In genomic region chr1:139438373-139438772, GRCm38 (mm10) we compare ENCODE assay signal across 9 mouse cellular contexts. TPM values are rescaled to one million over a fixed set of nuclear protein-coding genes. Genes with fewer than 3 reads are reported as not detected.
A peak's percentile ranks its signal among the peaks of the same experiment; 100 is the strongest.
DNase-seq lines count a peak whose midpoint lies in the region; ATAC-seq and TF ChIP-seq lines count a peak whose summit lies in the region.
"Had no signal": no experiment of that assay in that cellular context is flagged by ENCODE, and none has a peak within 500 bp of the region (broad histone marks: within the 10 kb centered on the region; RNA-seq: fewer than 3 reads in every experiment).

No protein-coding gene starts in this region.

- peak in 1 of 2 experiments; percentile 16 for DNase-seq in heart, adult 2 months
- DNase-seq in heart, adult 11 months, result no peak
- DNase-seq in A20 (ENCODE audit: low read depth, low spot score), result peak; percentile 63
- peak; percentile 28 for DNase-seq in adrenal gland, postnatal 25 days
- peak; percentile 51 to 60 for DNase-seq in kidney, adult 8-10 months
- no peak for DNase-seq in natural killer cell, adult 2 months (ENCODE audit: low spot score in 2 of 2)

- H3K36me3 ChIP-seq in heart, adult 2 months (ENCODE audit: control insufficient read depth, insufficient read depth, low read length), result peaks cover 4% of the 10 kb centered on the region
- H3K36me3 ChIP-seq in midbrain, embryonic 16.5 days (ENCODE audit: control insufficient read depth, insufficient read depth, low read length), result peaks cover 13% of the 10 kb centered on the region

- no peak for TF ChIP-seq EP300 in heart, adult 2 months (IDR thresholded peaks at IDR 0.05; ENCODE audit: insufficient read depth, low read depth, low read length)

- TF ChIP-seq POLR2A in heart, adult 2 months (IDR thresholded peaks at IDR 0.05; ENCODE audit: insufficient read depth, low read depth, low read length), result no peak

- no peaks in the 10 kb centered on the region for H3K4me1 ChIP-seq in heart, adult 2 months (ENCODE audit: control insufficient read depth, insufficient read depth, low read length)
- H3K4me1 ChIP-seq in midbrain, embryonic 16.5 days (ENCODE audit: control insufficient read depth, insufficient read depth, low read length), result no peaks in the 10 kb centered on the region

- no peak overlapping the region for H3K4me2 ChIP-seq in midbrain, embryonic 16.5 days (ENCODE audit: low read length)
- H3K4me2 ChIP-seq: heart, embryonic 13.5 days had no signal

- peak; percentile 29; the same call in 1 of the 2 replicates for TF ChIP-seq CTCF in heart, adult 2 months (IDR thresholded peaks at IDR 0.05)

- intact Hi-C loops in heart, adult 2 months (cut with DNase I), result no loop called here

- no peak overlapping the region for H3K27ac ChIP-seq in heart, adult 2 months
- H3K27ac ChIP-seq in midbrain, embryonic 16.5 days (ENCODE audit: low read length), result no peak overlapping the region
- H3K27ac ChIP-seq: heart, embryonic 13.5 days had no signal

- H3K9ac ChIP-seq in heart, adult 2 months (ENCODE audit: low read depth, low read length), result no peak overlapping the region
- H3K9ac ChIP-seq in midbrain, embryonic 16.5 days (ENCODE audit: low read depth, low read length), result no peak overlapping the region
- H3K9ac ChIP-seq: heart, embryonic 13.5 days had no signal

- no peaks in the 10 kb centered on the region for H3K79me2 ChIP-seq in heart, adult 2 months (replicated peaks; ENCODE audit: control insufficient read depth, insufficient read depth, low read length)

- no peaks in the 10 kb centered on the region for H3K9me3 ChIP-seq in midbrain, embryonic 16.5 days (replicated peaks; ENCODE audit: control insufficient read depth, low read length, poor library complexity, severe bottlenecking)
- H3K9me3 ChIP-seq: heart, embryonic 13.5 days had no signal

- peak; percentile 84 for ATAC-seq in midbrain, embryonic 16.5 days
- no peak for ATAC-seq in megakaryocyte-erythroid progenitor cell, adult 5-6 weeks (replicated peaks; ENCODE audit: low FRiP score, low TSS enrichment, poor library complexity, severe bottlenecking)

- no peak overlapping the region for H3K4me3 ChIP-seq in heart, adult 2 months
- no peak overlapping the region for H3K4me3 ChIP-seq in midbrain, embryonic 16.5 days (ENCODE audit: low read depth, low read length)
- H3K4me3 ChIP-seq: heart, embryonic 13.5 days had no signal

- H3K27me3 ChIP-seq in heart, adult 2 months (ENCODE audit: control insufficient read depth, insufficient read depth, low read length), result no peaks in the 10 kb centered on the region
- no peaks in the 10 kb centered on the region for H3K27me3 ChIP-seq in midbrain, embryonic 16.5 days (ENCODE audit: control insufficient read depth, insufficient read depth, low read depth, low read length)
- H3K27me3 ChIP-seq: heart, embryonic 13.5 days had no signal

RNA-seq across cellular contexts. Expression of gene Aspm, which starts 16.2 kb away (rescaled TPM):
- under 1 TPM; 0.25 to 0.29 TPM for total RNA-seq in heart, adult 2 months (2021)
- polyA plus RNA-seq in heart, adult 2 months (2012; rRNA removed), result 0.08 and 0.12 TPM in 2 replicates
- 3.5 and 5.5 TPM in 2 replicates for total RNA-seq in adrenal gland, postnatal 25 days (2021)
- polyA plus RNA-seq in midbrain, embryonic 16.5 days (2015; fragmentation: Nextera tagmentation; extraction: Ambion mirVana), result 1.4 and 2.4 TPM in 2 replicates
- 26.5 and 32.8 TPM in 2 replicates for total RNA-seq in megakaryocyte-erythroid progenitor cell, adult 5-6 weeks (2014; fragmentation: Nextera tagmentation)
- total RNA-seq in megakaryocyte-erythroid progenitor cell, adult 5-6 weeks (2017), result 44.5 and 49.7 TPM in 2 replicates

RNA-seq across cellular contexts. Expression of gene Zbtb41, which starts 16.3 kb away (rescaled TPM):
- total RNA-seq in heart, adult 2 months (2021), result 10 to 100 TPM; 20.5 to 23.4 TPM
- polyA plus RNA-seq in heart, adult 2 months (2012; rRNA removed), result 2.9 and 8.5 TPM in 2 replicates
- 41.2 and 46.2 TPM in 2 replicates for total RNA-seq in adrenal gland, postnatal 25 days (2021)
- polyA plus RNA-seq in midbrain, embryonic 16.5 days (2015; fragmentation: Nextera tagmentation; extraction: Ambion mirVana), result 20.9 and 24.6 TPM in 2 replicates
- 12.6 and 13.3 TPM in 2 replicates for total RNA-seq in megakaryocyte-erythroid progenitor cell, adult 5-6 weeks (2014; fragmentation: Nextera tagmentation)
- total RNA-seq in megakaryocyte-erythroid progenitor cell, adult 5-6 weeks (2017), result 14.1 and 30.5 TPM in 2 replicates

Comparison
In these comparisons a context has a peak if more than half of its experiments do, and no peak if none do; other contexts are left out.
1. DNase-seq: peak in A20 (single experiment), adrenal gland, postnatal 25 days (single experiment) and kidney, adult 8-10 months (2 of 2); none in heart, adult 11 months (single experiment) and natural killer cell, adult 2 months (0 of 2).